Mouse (Mus musculus): Measurements from ENCODE around the gene Klf16. TPM values are rescaled to one million over a fixed set of nuclear protein-coding genes. Genes with fewer than 3 reads are reported as not detected.
"Not testable (repeated sequence)": the region's sequence is repeated elsewhere in the genome, so short reads cannot be mapped to it uniquely, and the experiment has no call there.

Klf16 gene
- polyA plus RNA-seq, 1 experiment from 2014 or later: 8.0 TPM

GRCm38 (mm10) chr10:80614351-80614750 is 37.2 kb upstream of the Klf16 start:
- 87% methylated on average over 6 of the region's 6 CpGs for WGBS
- Histone ChIP-seq H3K9me3 (no peaks in the 10 kb centered on the region), H3K9ac (replicated peaks) (no peak overlapping the region), H3K27me3 (no peaks in the 10 kb centered on the region), H3K27ac (replicated peaks) (no peak overlapping the region), H3K4me2 (replicated peaks) (no peak overlapping the region), H3K4me3 (no peak overlapping the region), H3K4me1 (no peaks in the 10 kb centered on the region), H3K36me3 (peaks cover 38% of the 10 kb centered on the region)
- no peak for ATAC-seq (replicated peaks)

- no peak overlapping the region for H3K4me2 ChIP-seq (replicated peaks)
- H3K9ac ChIP-seq (replicated peaks): no peak overlapping the region
- ATAC-seq (replicated peaks): no peak
- H3K27me3 ChIP-seq: no peaks in the 10 kb centered on the region
- peaks cover 43% of the 10 kb centered on the region for H3K36me3 ChIP-seq
- H3K4me3 ChIP-seq: no peak overlapping the region
- no peaks in the 10 kb centered on the region for H3K4me1 ChIP-seq
- no peaks in the 10 kb centered on the region for H3K9me3 ChIP-seq
- no peak overlapping the region for H3K27ac ChIP-seq (replicated peaks)
- 83% methylated on average over 3 of the region's 3 CpGs for WGBS
These were observed 36.7 kb upstream of the Klf16 start for GRCm38 (mm10) chr10:80613821-80614220.

- H3K4me3 ChIP-seq: no peak overlapping the region
- H3K9me3 ChIP-seq: no peaks in the 10 kb centered on the region
- H3K9ac ChIP-seq (replicated peaks): no peak overlapping the region
- H3K27ac ChIP-seq (replicated peaks): no peak overlapping the region
- no peak overlapping the region for H3K4me2 ChIP-seq (replicated peaks)
- 90% methylated on average over 3 of the region's 3 CpGs for WGBS
- peaks cover 62% of the 10 kb centered on the region for H3K36me3 ChIP-seq
- no peak for ATAC-seq (replicated peaks)
- no peaks in the 10 kb centered on the region for H3K27me3 ChIP-seq
- H3K4me1 ChIP-seq: no peaks in the 10 kb centered on the region
These were observed 34.8 kb upstream of the Klf16 start for GRCm38 (mm10) chr10:80611905-80612304.

- H3K4me1 ChIP-seq: no peaks in the 10 kb centered on the region
- ATAC-seq (replicated peaks): no peak
- H3K4me3 ChIP-seq: no peak overlapping the region
- no peaks in the 10 kb centered on the region for H3K9me3 ChIP-seq
- 81% methylated on average over 4 of the region's 4 CpGs for whole genome bisulfite sequencing
- no peak overlapping the region for H3K27ac ChIP-seq (replicated peaks)
- no peak overlapping the region for H3K9ac ChIP-seq (replicated peaks)
- no peak overlapping the region for H3K4me2 ChIP-seq (replicated peaks)
- H3K36me3 ChIP-seq: peaks cover 66% of the 10 kb centered on the region
- no peaks in the 10 kb centered on the region for H3K27me3 ChIP-seq
These were observed 33.9 kb upstream of the Klf16 start for GRCm38 (mm10) chr10:80611024-80611423.

GRCm38 (mm10) chr10:80610116-80610785 is 33.1 kb upstream of the Klf16 start:
- no peak for ATAC-seq (replicated peaks)

GRCm38 (mm10) chr10:80609269-80609924 is 32.3 kb upstream of the Klf16 start:
- Histone ChIP-seq H3K4me3 (no peak overlapping the region), H3K27me3 (no peaks in the 10 kb centered on the region), H3K9ac (replicated peaks) (no peak overlapping the region), H3K36me3 (peaks cover 51% of the 10 kb centered on the region), H3K27ac (replicated peaks) (no peak overlapping the region), H3K4me1 (peaks cover 3% of the 10 kb centered on the region), H3K9me3 (no peaks in the 10 kb centered on the region), H3K4me2 (replicated peaks) (no peak overlapping the region)
- WGBS: 92% methylated on average over 10 of the region's 10 CpGs
- no peak for ATAC-seq (replicated peaks)

More at GRCm38 (mm10) chr10:80610116-80610785, 33.1 kb upstream of the Klf16 start:
- Histone ChIP-seq H3K9ac (replicated peaks) (no peak overlapping the region), H3K27me3 (no peaks in the 10 kb centered on the region), H3K9me3 (no peaks in the 10 kb centered on the region), H3K27ac (replicated peaks) (no peak overlapping the region), H3K4me3 (no peak overlapping the region), H3K4me1 (no peaks in the 10 kb centered on the region), H3K4me2 (replicated peaks) (no peak overlapping the region), H3K36me3 (peaks cover 59% of the 10 kb centered on the region)
- WGBS: 93% methylated on average over 9 of the region's 9 CpGs

GRCm38 (mm10) chr10:80608435-80608834 is 31.3 kb upstream of the Klf16 start:
- H3K9me3 ChIP-seq: no peaks in the 10 kb centered on the region
- H3K4me2 ChIP-seq (replicated peaks): no peak overlapping the region
- no peak overlapping the region for H3K27ac ChIP-seq (replicated peaks)
- WGBS: 76% methylated on average over 3 of the region's 3 CpGs
- ATAC-seq (replicated peaks): no peak
- peaks cover 43% of the 10 kb centered on the region for H3K36me3 ChIP-seq
- H3K27me3 ChIP-seq: no peaks in the 10 kb centered on the region
- H3K4me3 ChIP-seq: no peak overlapping the region
- peaks cover 12% of the 10 kb centered on the region for H3K4me1 ChIP-seq
- no peak overlapping the region for H3K9ac ChIP-seq (replicated peaks)

- no peaks in the 10 kb centered on the region for H3K27me3 ChIP-seq
- peaks cover 20% of the 10 kb centered on the region for H3K4me1 ChIP-seq
- H3K4me2 ChIP-seq (replicated peaks): no peak overlapping the region
- no peak overlapping the region for H3K4me3 ChIP-seq
- no peak overlapping the region for H3K9ac ChIP-seq (replicated peaks)
- ATAC-seq (replicated peaks): no peak
- no peak overlapping the region for H3K27ac ChIP-seq (replicated peaks)
- H3K36me3 ChIP-seq: peaks cover 35% of the 10 kb centered on the region
- H3K9me3 ChIP-seq: no peaks in the 10 kb centered on the region
- WGBS: 95% methylated on average over 34 of the region's 34 CpGs
These were observed 29.7 kb upstream of the Klf16 start for GRCm38 (mm10) chr10:80606737-80607350.

GRCm38 (mm10) chr10:80606306-80606705 is 29.2 kb upstream of the Klf16 start:
- Histone ChIP-seq H3K4me3 (no peak overlapping the region), H3K4me1 (peaks cover 20% of the 10 kb centered on the region), H3K4me2 (replicated peaks) (no peak overlapping the region), H3K27ac (replicated peaks) (no peak overlapping the region), H3K36me3 (peaks cover 34% of the 10 kb centered on the region), H3K27me3 (no peaks in the 10 kb centered on the region), H3K9me3 (no peaks in the 10 kb centered on the region), H3K9ac (replicated peaks) (no peak overlapping the region)
- no peak for ATAC-seq (replicated peaks)
- WGBS: 92% methylated on average over 23 of the region's 23 CpGs

GRCm38 (mm10) chr10:80605721-80606120 is 28.6 kb upstream of the Klf16 start, which contains the start of gene Gm49322:
Gene Gm49322 (plus strand): TSS chr10:80606021.
- H3K27me3 ChIP-seq; H3K27ac ChIP-seq (replicated peaks); H3K9ac ChIP-seq (replicated peaks); ATAC-seq (replicated peaks); H3K4me2 ChIP-seq (replicated peaks); H3K4me3 ChIP-seq; H3K9me3 ChIP-seq: not testable (repeated sequence)
- Histone ChIP-seq H3K4me1 (peaks cover 20% of the 10 kb centered on the region), H3K36me3 (peaks cover 34% of the 10 kb centered on the region)
- 85% methylated on average over 4 of the region's 4 CpGs for WGBS

- Histone ChIP-seq H3K4me3 (no peak overlapping the region), H3K4me1 (peaks cover 20% of the 10 kb centered on the region), H3K27ac (replicated peaks) (no peak overlapping the region), H3K4me2 (replicated peaks) (no peak overlapping the region), H3K9me3 (no peaks in the 10 kb centered on the region), H3K36me3 (peaks cover 34% of the 10 kb centered on the region), H3K9ac (replicated peaks) (no peak overlapping the region), H3K27me3 (no peaks in the 10 kb centered on the region)
- no peak for ATAC-seq (replicated peaks)
- WGBS: 78% methylated on average over 2 of the region's 2 CpGs
These were observed 27.9 kb upstream of the Klf16 start for GRCm38 (mm10) chr10:80604988-80605387.

GRCm38 (mm10) chr10:80604001-80604509 is 26.9 kb upstream of the Klf16 start:
- ATAC-seq (replicated peaks): no peak
- 96% methylated on average over 7 of the region's 7 CpGs for whole genome bisulfite sequencing
- Histone ChIP-seq H3K4me2 (replicated peaks) (peak overlapping the region; percentile 78), H3K4me3 (peak overlapping the region; percentile 90; the same call in 1 of the 2 replicates), H3K27me3 (peaks cover 4% of the 10 kb centered on the region; the same call in 1 of the 2 replicates), H3K9ac (replicated peaks) (0 out of 2 replicates have a peak overlapping the region, but pooled peaks have one; percentile 71), H3K9me3 (no peaks in the 10 kb centered on the region), H3K27ac (replicated peaks) (no peak overlapping the region), H3K4me1 (peaks cover 20% of the 10 kb centered on the region), H3K36me3 (peaks cover 28% of the 10 kb centered on the region)
